Mouse (Mus musculus): ENCODE measurements around the gene Ak9. TPM values are rescaled to one million over a fixed set of nuclear protein-coding genes. Genes with fewer than 3 reads are reported as not detected.

The Ak9 gene
- total and polyA plus RNA-seq, 3 experiments = not detected

DNA sequence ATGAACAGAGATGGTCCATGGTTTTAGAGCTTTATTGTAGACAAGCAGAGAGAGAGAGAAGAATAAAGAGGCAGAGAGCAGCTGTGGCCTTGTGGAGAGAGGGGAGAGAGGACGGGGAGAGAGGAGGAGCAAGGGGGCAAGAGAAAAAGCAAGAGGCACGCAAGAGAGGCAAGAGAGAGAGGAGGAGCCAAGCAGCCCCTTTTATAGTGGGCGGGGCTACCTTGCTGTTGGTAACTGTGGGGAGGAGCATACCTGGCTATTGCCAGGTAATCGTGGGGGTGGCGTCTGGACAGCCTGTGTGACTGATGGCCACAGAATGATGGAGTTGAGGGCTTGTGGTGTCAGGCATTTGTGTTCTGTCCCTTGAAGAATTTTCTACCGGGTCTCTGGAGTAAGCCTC is 122.6 kb downstream of the Ak9 start:
- ATAC-seq (ENCODE audit: extremely low read depth, insufficient number of reproducible peaks, low FRiP score, poor library complexity, severe bottlenecking) (no peak), DNase-seq (ENCODE audit: low spot score) (no peak)
- TF ChIP-seq GATA2 (IDR thresholded peaks at IDR 0.05; ENCODE audit: borderline replicate concordance, low read depth, low read length) = no peak
- TF ChIP-seq GATA1 (IDR thresholded peaks at IDR 0.05; ENCODE audit: borderline replicate concordance, low read length) = no peak
- no peak for TF ChIP-seq TAL1 (conservative IDR thresholded peaks at IDR 0.05; ENCODE audit: low read depth, low read length)
- TF ChIP-seq POLR2AphosphoS5 (IDR thresholded peaks at IDR 0.05; ENCODE audit: insufficient replicate concordance, low read depth, low read length) = no peak
- TF ChIP-seq CTCF (IDR thresholded peaks at IDR 0.05; ENCODE audit: low read depth, low read length) = no peak
- no peaks in the 10 kb centered on the region for H3K9me3 ChIP-seq (replicated peaks)
- H3K4me3 ChIP-seq (ENCODE audit: low read depth, low read length) = no peak overlapping the region
- H3K27me3 ChIP-seq (ENCODE audit: insufficient read depth, low read length) = peaks cover 19% of the 10 kb centered on the region
- H3K36me3 ChIP-seq (replicated peaks) = no peaks in the 10 kb centered on the region
- H3K4me1 ChIP-seq (ENCODE audit: insufficient read depth, low read depth, low read length) = no peaks in the 10 kb centered on the region

- DNase-seq (ENCODE audit: low spot score) (no peak), ATAC-seq (ENCODE audit: extremely low read depth, insufficient number of reproducible peaks, low FRiP score, poor library complexity, severe bottlenecking) (no peak)
- no peaks in the 10 kb centered on the region for H3K36me3 ChIP-seq (replicated peaks)
- no peaks in the 10 kb centered on the region for H3K4me1 ChIP-seq (ENCODE audit: insufficient read depth, low read depth, low read length)
- peaks cover 16% of the 10 kb centered on the region for H3K27me3 ChIP-seq (ENCODE audit: insufficient read depth, low read length)
- H3K4me3 ChIP-seq (ENCODE audit: low read depth, low read length) = no peak overlapping the region
- no peaks in the 10 kb centered on the region for H3K9me3 ChIP-seq (replicated peaks)
- TF ChIP-seq CTCF (IDR thresholded peaks at IDR 0.05; ENCODE audit: low read depth, low read length) (no peak), GATA2 (IDR thresholded peaks at IDR 0.05; ENCODE audit: borderline replicate concordance, low read depth, low read length) (no peak), TAL1 (conservative IDR thresholded peaks at IDR 0.05; ENCODE audit: low read depth, low read length) (no peak), POLR2AphosphoS5 (IDR thresholded peaks at IDR 0.05; ENCODE audit: insufficient replicate concordance, low read depth, low read length) (no peak), GATA1 (IDR thresholded peaks at IDR 0.05; ENCODE audit: borderline replicate concordance, low read length) (no peak)
Measured at GRCm38 (mm10) chr10:41434624-41435023, 130.8 kb downstream of the Ak9 start.

- H3K9me3 ChIP-seq (replicated peaks) = no peaks in the 10 kb centered on the region
- ATAC-seq (ENCODE audit: extremely low read depth, insufficient number of reproducible peaks, low FRiP score, poor library complexity, severe bottlenecking) (no peak), DNase-seq (ENCODE audit: low spot score) (no peak)
- H3K27me3 ChIP-seq (ENCODE audit: insufficient read depth, low read length) = peaks cover 14% of the 10 kb centered on the region
- no peak overlapping the region for H3K4me3 ChIP-seq (ENCODE audit: low read depth, low read length)
- TF ChIP-seq TAL1 (conservative IDR thresholded peaks at IDR 0.05; ENCODE audit: low read depth, low read length) (no peak), POLR2AphosphoS5 (IDR thresholded peaks at IDR 0.05; ENCODE audit: insufficient replicate concordance, low read depth, low read length) (no peak), GATA1 (IDR thresholded peaks at IDR 0.05; ENCODE audit: borderline replicate concordance, low read length) (no peak), CTCF (IDR thresholded peaks at IDR 0.05; ENCODE audit: low read depth, low read length) (no peak), GATA2 (IDR thresholded peaks at IDR 0.05; ENCODE audit: borderline replicate concordance, low read depth, low read length) (no peak)
- no peaks in the 10 kb centered on the region for H3K4me1 ChIP-seq (ENCODE audit: insufficient read depth, low read depth, low read length)
- no peaks in the 10 kb centered on the region for H3K36me3 ChIP-seq (replicated peaks)
Measured at GRCm38 (mm10) chr10:41435141-41435540, 131.4 kb downstream of the Ak9 start.

DNA sequence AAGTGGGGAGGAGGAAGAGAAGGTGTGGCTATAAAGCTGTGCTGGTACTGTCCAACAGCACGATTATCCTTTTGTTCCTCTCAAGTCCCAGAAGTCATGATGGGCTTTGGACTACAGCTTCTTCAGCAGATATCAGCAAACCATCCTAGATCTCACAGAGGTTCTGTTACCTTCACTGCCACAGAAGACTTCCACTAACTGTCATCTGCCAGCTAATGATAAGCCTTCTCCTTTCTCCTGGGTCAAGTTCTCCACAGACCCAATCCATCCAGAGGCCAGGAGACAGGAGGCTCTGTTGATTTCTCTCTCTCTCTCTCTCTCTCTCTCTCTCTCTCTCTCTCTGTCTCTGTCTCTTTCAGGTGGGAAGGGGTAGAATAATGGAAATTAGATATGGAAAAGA is 144.4 kb downstream of the Ak9 start:
- peaks cover 20% of the 10 kb centered on the region for H3K36me3 ChIP-seq (replicated peaks)
- no peak overlapping the region for H3K4me3 ChIP-seq (ENCODE audit: low read depth, low read length)
- H3K4me1 ChIP-seq (ENCODE audit: insufficient read depth, low read depth, low read length) = peaks cover 34% of the 10 kb centered on the region
- DNase-seq (ENCODE audit: low spot score) (no peak), ATAC-seq (ENCODE audit: extremely low read depth, insufficient number of reproducible peaks, low FRiP score, poor library complexity, severe bottlenecking) (no peak)
- H3K9me3 ChIP-seq (replicated peaks) = no peaks in the 10 kb centered on the region
- peaks cover 16% of the 10 kb centered on the region for H3K27me3 ChIP-seq (ENCODE audit: insufficient read depth, low read length)
- no peak for TF ChIP-seq GATA1 (IDR thresholded peaks at IDR 0.05; ENCODE audit: borderline replicate concordance, low read length)
- no peak for TF ChIP-seq TAL1 (conservative IDR thresholded peaks at IDR 0.05; ENCODE audit: low read depth, low read length)
- TF ChIP-seq CTCF (IDR thresholded peaks at IDR 0.05; ENCODE audit: low read depth, low read length) = no peak
- TF ChIP-seq GATA2 (IDR thresholded peaks at IDR 0.05; ENCODE audit: borderline replicate concordance, low read depth, low read length) = no peak
- TF ChIP-seq POLR2AphosphoS5 (IDR thresholded peaks at IDR 0.05; ENCODE audit: insufficient replicate concordance, low read depth, low read length) = no peak

DNA sequence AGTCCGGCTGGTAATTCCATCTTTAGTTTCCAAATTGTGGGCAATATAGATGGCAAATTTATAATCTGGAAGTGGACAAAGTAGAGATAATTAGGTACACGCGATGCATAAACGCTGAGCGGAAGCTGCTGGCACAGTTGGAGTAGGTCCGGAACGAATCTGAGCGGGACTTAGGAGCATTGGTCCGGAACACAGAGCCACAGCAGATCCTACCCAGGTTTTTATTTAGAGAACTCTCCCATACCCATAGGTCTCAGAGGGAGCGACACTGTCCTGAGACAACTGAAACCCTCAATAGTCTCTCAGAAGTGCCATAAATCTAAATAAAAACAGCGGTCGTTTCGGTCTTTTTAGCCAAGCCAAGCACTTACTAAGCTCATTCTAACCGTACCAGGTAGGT is 145.9 kb downstream of the Ak9 start:
- DNase-seq (ENCODE audit: low spot score) (no peak), ATAC-seq (ENCODE audit: extremely low read depth, insufficient number of reproducible peaks, low FRiP score, poor library complexity, severe bottlenecking) (no peak)
- H3K36me3 ChIP-seq (replicated peaks) = peaks cover 33% of the 10 kb centered on the region
- H3K4me1 ChIP-seq (ENCODE audit: insufficient read depth, low read depth, low read length) = peaks cover 38% of the 10 kb centered on the region
- TF ChIP-seq CTCF (IDR thresholded peaks at IDR 0.05; ENCODE audit: low read depth, low read length) (no peak), POLR2AphosphoS5 (IDR thresholded peaks at IDR 0.05; ENCODE audit: insufficient replicate concordance, low read depth, low read length) (no peak), GATA2 (IDR thresholded peaks at IDR 0.05; ENCODE audit: borderline replicate concordance, low read depth, low read length) (no peak), TAL1 (conservative IDR thresholded peaks at IDR 0.05; ENCODE audit: low read depth, low read length) (no peak), GATA1 (IDR thresholded peaks at IDR 0.05; ENCODE audit: borderline replicate concordance, low read length) (no peak)
- no peaks in the 10 kb centered on the region for H3K9me3 ChIP-seq (replicated peaks)
- peaks cover 16% of the 10 kb centered on the region for H3K27me3 ChIP-seq (ENCODE audit: insufficient read depth, low read length)
- H3K4me3 ChIP-seq (ENCODE audit: low read depth, low read length) = peak overlapping the region; percentile 83

DNA sequence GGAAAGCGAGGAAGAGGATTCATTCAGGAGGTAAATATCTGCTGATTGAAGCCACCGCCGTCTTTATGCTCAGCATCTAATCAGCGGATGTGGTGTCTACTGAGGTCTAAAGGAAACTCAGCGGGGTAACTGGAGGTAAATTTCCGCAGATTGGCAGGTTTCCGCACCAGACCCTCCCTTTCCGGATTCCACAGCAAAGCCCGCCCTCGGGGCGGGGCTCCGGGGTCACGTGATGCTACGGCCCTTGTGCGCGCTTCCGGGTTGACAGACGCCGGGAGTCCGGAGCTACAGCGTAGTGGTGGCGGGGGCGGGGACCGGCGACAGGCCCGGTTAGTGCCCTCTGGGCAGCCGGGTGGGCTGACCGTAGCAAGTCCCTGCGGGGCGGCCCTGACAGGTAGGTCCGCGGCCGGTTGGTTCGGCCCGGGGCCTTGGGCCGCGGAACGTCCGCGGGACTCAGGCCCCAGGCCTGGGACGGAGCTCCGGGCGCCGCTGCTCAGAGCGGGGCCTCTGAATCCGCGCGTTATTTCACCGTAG is 146.4 kb downstream of the Ak9 start, which contains the start of gene Zbtb24:
Zbtb24 (plus strand) TSS at position 247 of the 534 bp plus-strand sequence.
- peaks cover 16% of the 10 kb centered on the region for H3K27me3 ChIP-seq (ENCODE audit: insufficient read depth, low read length)
- TF ChIP-seq TAL1 (conservative IDR thresholded peaks at IDR 0.05; ENCODE audit: low read depth, low read length) (no peak), POLR2AphosphoS5 (IDR thresholded peaks at IDR 0.05; ENCODE audit: insufficient replicate concordance, low read depth, low read length) (no peak), GATA1 (IDR thresholded peaks at IDR 0.05; ENCODE audit: borderline replicate concordance, low read length) (no peak), GATA2 (IDR thresholded peaks at IDR 0.05; ENCODE audit: borderline replicate concordance, low read depth, low read length) (no peak), CTCF (IDR thresholded peaks at IDR 0.05; ENCODE audit: low read depth, low read length) (no peak)
- H3K4me3 ChIP-seq (ENCODE audit: low read depth, low read length) = peak within 1 kb of the TSS; percentile 83
- peaks cover 41% of the 10 kb centered on the region for H3K4me1 ChIP-seq (ENCODE audit: insufficient read depth, low read depth, low read length)
- peak; percentile 72 for ATAC-seq (ENCODE audit: extremely low read depth, insufficient number of reproducible peaks, low FRiP score, poor library complexity, severe bottlenecking)
- DNase-seq (ENCODE audit: low spot score) = peak; percentile 96
- no peaks in the 10 kb centered on the region for H3K9me3 ChIP-seq (replicated peaks)
- peaks cover 38% of the 10 kb centered on the region for H3K36me3 ChIP-seq (replicated peaks)

Data from G1E (cell line).